Mouse (Mus musculus) intestine, embryonic 16.5 days (tissue): ENCODE measurements around the gene 6430571L13Rik. TPM values are rescaled to one million over a fixed set of nuclear protein-coding genes. Genes with fewer than 3 reads are reported as not detected.

Source experiments
- polyA plus RNA-seq: library from polyadenylated mRNA; unstranded; fragments of >200 nt; fragmentation: Nextera tagmentation; extraction: Ambion mirVana; gene quantifications from 2 replicates; pipeline ENCODE4 v1.2.1, GENCODE M21; 2015

The 6430571L13Rik gene
- polyA plus RNA-seq, 1 experiment from 2014 or later, result 0.21 TPM

Other genes starting within 250 kb of the 6430571L13Rik start
- gene Dock3, start 108.7 kb upstream of the 6430571L13Rik start, polyA plus RNA-seq, result 0.64 and 1.2 TPM in 2 replicates
- 41.1 and 47.6 TPM in 2 replicates for gene Mapkapk3, start 50.7 kb upstream of the 6430571L13Rik start, polyA plus RNA-seq
- gene Cish, start 44.6 kb upstream of the 6430571L13Rik start, polyA plus RNA-seq, result 17.5 and 19.9 TPM in 2 replicates
- 11.2 and 11.8 TPM in 2 replicates for gene Hemk1, start 2.3 kb upstream of the 6430571L13Rik start, polyA plus RNA-seq
- 0.50 and 0.77 TPM in 2 replicates for gene Cacna2d2, start 59.0 kb downstream of the 6430571L13Rik start, polyA plus RNA-seq
- 39.4 and 40.6 TPM in 2 replicates for gene Tmem115, start 193.3 kb downstream of the 6430571L13Rik start, polyA plus RNA-seq
- 39.2 and 39.9 TPM in 2 replicates for gene Cyb561d2, start 201.6 kb downstream of the 6430571L13Rik start, polyA plus RNA-seq
- 39.1 and 39.8 TPM in 2 replicates for gene Nprl2, start 201.6 kb downstream of the 6430571L13Rik start, polyA plus RNA-seq
- 2.3 and 2.5 TPM in 2 replicates for gene Zmynd10, start 206.7 kb downstream of the 6430571L13Rik start, polyA plus RNA-seq
- gene Rassf1, start 211.0 kb downstream of the 6430571L13Rik start, polyA plus RNA-seq, result 52.5 and 53.7 TPM in 2 replicates
- 49.6 and 50.6 TPM in 2 replicates for gene Tusc2, start 222.7 kb downstream of the 6430571L13Rik start, polyA plus RNA-seq
- gene Hyal2, start 227.3 kb downstream of the 6430571L13Rik start, polyA plus RNA-seq, result 88.2 and 91.2 TPM in 2 replicates
- 5.8 and 5.9 TPM in 2 replicates for gene Hyal1, start 236.3 kb downstream of the 6430571L13Rik start, polyA plus RNA-seq
- 19.2 and 20.2 TPM in 2 replicates for gene Naa80, start 238.3 kb downstream of the 6430571L13Rik start, polyA plus RNA-seq
- 0.66 and 0.68 TPM in 2 replicates for gene Hyal3, start 240.2 kb downstream of the 6430571L13Rik start, polyA plus RNA-seq
- gene Ifrd2, start 247.0 kb downstream of the 6430571L13Rik start, polyA plus RNA-seq, result 79.0 and 89.6 TPM in 2 replicates